Mouse (Mus musculus) megakaryocyte, embryonic 14.5 days (primary cell): ENCODE results near the gene Eri3.

Experiments
- FLI1 ChIP-seq: IDR thresholded peaks from 2 replicates; pipeline ENCODE4 v1.6.1; 2012; ENCODE audit warnings: low read length, inconsistent platforms, mixed read lengths
- GATA1 ChIP-seq: IDR thresholded peaks from 3 replicates; pipeline ENCODE4 v1.6.1; 2012; ENCODE audit warnings: mixed read lengths, low read length, inconsistent platforms, borderline replicate concordance

DNA sequence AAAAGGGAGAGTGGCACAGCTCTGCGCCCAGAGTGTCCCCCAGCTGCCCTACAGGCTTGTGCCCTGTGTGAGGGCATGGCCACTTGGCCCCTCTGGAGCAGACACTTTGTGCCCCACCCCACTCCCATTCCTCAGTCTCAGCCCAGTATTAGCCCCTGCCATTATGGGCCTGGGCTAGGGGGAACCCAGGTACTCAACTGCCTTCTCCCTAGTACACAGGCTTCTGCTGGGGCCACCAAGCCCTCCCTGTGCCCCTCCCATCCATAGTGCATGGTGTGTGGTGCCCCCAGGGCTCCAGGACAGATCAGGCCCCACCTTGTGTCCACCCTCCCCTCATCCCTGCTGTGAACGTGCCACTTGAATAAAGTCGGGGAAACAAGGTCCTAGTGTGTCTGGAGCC, 123.7 kb downstream of the Eri3 start:
- no peak for TF ChIP-seq GATA1
- no peak for TF ChIP-seq FLI1
